Mouse (Mus musculus) ES-Bruce4 (cell line): ENCODE results near the gene Clic4.

ENCODE experiments used
- CTCF ChIP-seq: IDR thresholded peaks from one replicate; pipeline ENCODE4 v1.8.1; 2011; ENCODE audit warnings: low read depth, low read length
- EP300 ChIP-seq: IDR thresholded peaks from 2 replicates; pipeline ENCODE4 v1.6.1; 2011; ENCODE audit warnings: low read depth, low read length; ENCODE audit not compliant: insufficient read depth
- POLR2A ChIP-seq: IDR thresholded peaks from one replicate; pipeline ENCODE4 v1.8.1; 2011; ENCODE audit warnings: low read length; ENCODE audit not compliant: insufficient read depth

DNA sequence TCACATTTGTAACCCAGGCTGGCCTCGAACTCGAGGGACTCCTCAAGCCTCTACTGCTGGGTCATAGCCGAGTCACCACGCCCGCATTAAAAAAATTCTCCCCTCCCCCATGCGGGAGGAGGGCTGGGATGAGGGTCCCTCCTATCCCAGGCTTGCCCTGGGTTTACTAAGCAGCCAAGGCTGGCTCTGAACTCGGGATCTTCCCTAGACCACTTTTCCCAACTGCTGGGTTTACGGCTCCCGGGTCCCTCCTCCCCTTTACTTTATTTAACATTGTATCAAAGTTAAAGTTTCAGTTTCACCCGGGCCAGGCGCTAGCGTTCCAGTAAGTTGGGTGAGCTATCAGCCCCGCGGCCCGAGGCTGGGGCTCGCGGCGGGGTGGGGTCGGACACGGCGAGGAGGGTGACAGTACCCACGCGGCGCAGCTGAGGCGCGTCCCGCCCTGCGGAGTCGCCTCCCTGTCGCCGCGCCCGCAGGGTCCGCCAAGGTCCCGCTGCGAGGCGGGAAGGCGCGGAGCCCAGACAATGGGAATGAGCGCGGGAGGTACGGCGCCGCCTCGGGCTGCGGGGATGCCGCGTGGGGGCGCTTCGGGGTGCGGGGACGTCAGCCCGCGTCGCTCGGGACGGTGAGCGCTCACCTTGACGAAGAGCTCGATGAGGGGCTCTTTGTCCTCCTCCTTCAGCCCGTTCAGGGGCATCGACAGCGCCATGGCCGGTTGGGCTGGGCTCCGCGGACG lies 565 bp downstream of the Clic4 start:
- no peak for TF ChIP-seq POLR2A
- no peak for TF ChIP-seq CTCF
- no peak for TF ChIP-seq EP300
